Comparison of ENCODE assay signal across 27 mouse cellular contexts in genomic region chr14:35032283-35032682, GRCm38 (mm10).
DNase-seq lines count a peak whose midpoint lies in the region; ATAC-seq lines count a peak whose summit lies in the region.
"Had no signal": no experiment of that assay in that cellular context is flagged by ENCODE, and none has a peak within 500 bp of the region (broad histone marks: within the 10 kb centered on the region; RNA-seq: fewer than 3 reads in every experiment).

No protein-coding gene starts in this region.

- H3K4me3 ChIP-seq in intestine, embryonic 14.5 days (ENCODE audit: low read depth, low read length): no peak overlapping the region
- H3K4me3 ChIP-seq in intestine, embryonic 15.5 days (replicated peaks): no peak overlapping the region
- no peak overlapping the region for H3K4me3 ChIP-seq in lung, embryonic 16.5 days (ENCODE audit: low read length)
- H3K4me3 ChIP-seq in midbrain, embryonic 13.5 days (replicated peaks): no peak overlapping the region
- H3K4me3 ChIP-seq in midbrain, embryonic 16.5 days (ENCODE audit: low read depth, low read length): no peak overlapping the region
- H3K4me3 ChIP-seq in stomach, embryonic 15.5 days (replicated peaks): no peak overlapping the region
- H3K4me3 ChIP-seq: forebrain, embryonic 10.5 days; forebrain, embryonic 13.5 days; heart, adult 2 months; heart, embryonic 10.5 days; heart, embryonic 13.5 days had no signal

- WGBS in intestine, embryonic 14.5 days: 83% methylated on average over 1 of the region's 1 CpGs
- 86% methylated on average over 1 of the region's 1 CpGs for WGBS in intestine, embryonic 15.5 days
- 64% methylated on average over 1 of the region's 1 CpGs for WGBS in lung, embryonic 16.5 days
- WGBS in midbrain, embryonic 13.5 days: 78% methylated on average over 1 of the region's 1 CpGs
- WGBS in midbrain, embryonic 16.5 days: 94% methylated on average over 1 of the region's 1 CpGs
- 58% methylated on average over 1 of the region's 1 CpGs for WGBS in stomach, embryonic 15.5 days

- no peak overlapping the region for H3K4me2 ChIP-seq in intestine, embryonic 14.5 days (ENCODE audit: low read length)
- H3K4me2 ChIP-seq in intestine, embryonic 15.5 days (replicated peaks): no peak overlapping the region
- no peak overlapping the region for H3K4me2 ChIP-seq in lung, embryonic 16.5 days (ENCODE audit: low read depth, low read length)
- no peak overlapping the region for H3K4me2 ChIP-seq in midbrain, embryonic 13.5 days (replicated peaks)
- no peak overlapping the region for H3K4me2 ChIP-seq in midbrain, embryonic 16.5 days (ENCODE audit: low read length)
- no peak overlapping the region for H3K4me2 ChIP-seq in stomach, embryonic 15.5 days
- H3K4me2 ChIP-seq: forebrain, embryonic 13.5 days; heart, embryonic 13.5 days had no signal

- H3K36me3 ChIP-seq in intestine, embryonic 14.5 days (ENCODE audit: control insufficient read depth, insufficient read depth, low read length): no peaks in the 10 kb centered on the region
- no peaks in the 10 kb centered on the region for H3K36me3 ChIP-seq in intestine, embryonic 15.5 days
- H3K36me3 ChIP-seq in lung, embryonic 16.5 days (ENCODE audit: control insufficient read depth, insufficient read depth, low read length): no peaks in the 10 kb centered on the region
- H3K36me3 ChIP-seq in midbrain, embryonic 13.5 days: no peaks in the 10 kb centered on the region
- H3K36me3 ChIP-seq in midbrain, embryonic 16.5 days (ENCODE audit: control insufficient read depth, insufficient read depth, low read length): no peaks in the 10 kb centered on the region; the same call in 1 of the 2 replicates
- no peaks in the 10 kb centered on the region for H3K36me3 ChIP-seq in stomach, embryonic 15.5 days
- H3K36me3 ChIP-seq: forebrain, embryonic 10.5 days; G1E; heart, embryonic 10.5 days; heart, embryonic 13.5 days had no signal

- H3K4me1 ChIP-seq in intestine, embryonic 14.5 days (replicated peaks; ENCODE audit: control insufficient read depth, insufficient read depth, low read length): no peaks in the 10 kb centered on the region
- H3K4me1 ChIP-seq in intestine, embryonic 15.5 days (replicated peaks): no peaks in the 10 kb centered on the region
- no peaks in the 10 kb centered on the region for H3K4me1 ChIP-seq in lung, embryonic 16.5 days (replicated peaks; ENCODE audit: control insufficient read depth, insufficient read depth, low read length)
- no peaks in the 10 kb centered on the region for H3K4me1 ChIP-seq in midbrain, embryonic 13.5 days (replicated peaks)
- H3K4me1 ChIP-seq in midbrain, embryonic 16.5 days (ENCODE audit: control insufficient read depth, insufficient read depth, low read length): 0 out of 2 replicates have a peak, but pooled peaks cover 3% of the 10 kb centered on the region
- H3K4me1 ChIP-seq in stomach, embryonic 15.5 days: no peaks in the 10 kb centered on the region
- H3K4me1 ChIP-seq: forebrain, embryonic 10.5 days; heart, embryonic 10.5 days; heart, embryonic 13.5 days had no signal

- no peak for ATAC-seq in intestine, embryonic 14.5 days (replicated peaks; ENCODE audit: low FRiP score, low TSS enrichment, low read depth)
- no peak for ATAC-seq in intestine, embryonic 15.5 days
- ATAC-seq in lung, embryonic 16.5 days (ENCODE audit: low read depth): peak; percentile 64
- ATAC-seq in midbrain, embryonic 13.5 days: 0 out of 2 replicates have a peak, but pooled peaks have one; percentile 40
- ATAC-seq in midbrain, embryonic 16.5 days: no peak
- peak; percentile 22; the same call in 1 of the 2 replicates for ATAC-seq in stomach, embryonic 15.5 days (ENCODE audit: insufficient read depth, low FRiP score, low read depth)
- ATAC-seq: forebrain, embryonic 13.5 days; forebrain, embryonic 16.5 days; Patski had no signal

- no peaks in the 10 kb centered on the region for H3K9me3 ChIP-seq in intestine, embryonic 14.5 days (ENCODE audit: control insufficient read depth, low read length)
- H3K9me3 ChIP-seq in intestine, embryonic 15.5 days: no peaks in the 10 kb centered on the region
- H3K9me3 ChIP-seq in lung, embryonic 16.5 days (ENCODE audit: control insufficient read depth, low read length): no peaks in the 10 kb centered on the region
- H3K9me3 ChIP-seq in midbrain, embryonic 13.5 days: no peaks in the 10 kb centered on the region
- no peaks in the 10 kb centered on the region for H3K9me3 ChIP-seq in midbrain, embryonic 16.5 days (replicated peaks; ENCODE audit: control insufficient read depth, low read length, poor library complexity, severe bottlenecking)
- no peaks in the 10 kb centered on the region for H3K9me3 ChIP-seq in stomach, embryonic 15.5 days
- H3K9me3 ChIP-seq: forebrain, embryonic 10.5 days; forebrain, embryonic 13.5 days; G1E; heart, embryonic 10.5 days; heart, embryonic 13.5 days had no signal

- H3K27me3 ChIP-seq in intestine, embryonic 14.5 days (replicated peaks; ENCODE audit: control insufficient read depth, insufficient read depth, low read length): no peaks in the 10 kb centered on the region
- no peaks in the 10 kb centered on the region for H3K27me3 ChIP-seq in intestine, embryonic 15.5 days (replicated peaks)
- no peaks in the 10 kb centered on the region for H3K27me3 ChIP-seq in lung, embryonic 16.5 days (ENCODE audit: control insufficient read depth, insufficient read depth, low read depth, low read length)
- H3K27me3 ChIP-seq in midbrain, embryonic 13.5 days: no peaks in the 10 kb centered on the region
- no peaks in the 10 kb centered on the region for H3K27me3 ChIP-seq in midbrain, embryonic 16.5 days (ENCODE audit: control insufficient read depth, insufficient read depth, low read depth, low read length)
- H3K27me3 ChIP-seq in stomach, embryonic 15.5 days (replicated peaks): no peaks in the 10 kb centered on the region
- H3K27me3 ChIP-seq: CH12.LX; heart, embryonic 13.5 days; Patski had no signal

- no peak overlapping the region for H3K9ac ChIP-seq in intestine, embryonic 14.5 days (ENCODE audit: low read length)
- H3K9ac ChIP-seq in intestine, embryonic 15.5 days: no peak overlapping the region
- H3K9ac ChIP-seq in lung, embryonic 16.5 days (ENCODE audit: low read length): no peak overlapping the region
- no peak overlapping the region for H3K9ac ChIP-seq in midbrain, embryonic 13.5 days (replicated peaks)
- no peak overlapping the region for H3K9ac ChIP-seq in midbrain, embryonic 16.5 days (ENCODE audit: low read depth, low read length)
- H3K9ac ChIP-seq in stomach, embryonic 15.5 days: no peak overlapping the region
- H3K9ac ChIP-seq: forebrain, embryonic 13.5 days; heart, embryonic 13.5 days had no signal

- peak; percentile 4 for DNase-seq in intestine, embryonic 14.5 days (ENCODE audit: low spot score)
- no peak for DNase-seq in lung, postnatal 10 days
- no peak for DNase-seq in layer of hippocampus, postnatal 14 days (ENCODE audit: low spot score in 2 of 2)
- DNase-seq: adrenal gland, postnatal 10 days; adrenal gland, postnatal 36 days; B cell, adult 2 months; cerebellum, adult 18-20 months; cerebellum, adult 9-10 months; cerebellum, postnatal 14 days; gastrocnemius, postnatal 10 days; gastrocnemius, postnatal 36 days; heart, adult 2 months; heart, postnatal 14 days; heart, postnatal 4 days had no signal

- no peak overlapping the region for H3K27ac ChIP-seq in intestine, embryonic 14.5 days (ENCODE audit: low read depth)
- H3K27ac ChIP-seq in intestine, embryonic 15.5 days: no peak overlapping the region
- H3K27ac ChIP-seq in lung, embryonic 16.5 days (ENCODE audit: low read length): no peak overlapping the region
- H3K27ac ChIP-seq in midbrain, embryonic 13.5 days: no peak overlapping the region
- no peak overlapping the region for H3K27ac ChIP-seq in midbrain, embryonic 16.5 days (ENCODE audit: low read length)
- no peak overlapping the region for H3K27ac ChIP-seq in stomach, embryonic 15.5 days
- H3K27ac ChIP-seq: forebrain, embryonic 10.5 days; forebrain, embryonic 13.5 days; heart, adult 2 months; heart, embryonic 10.5 days; heart, embryonic 13.5 days had no signal

Comparison
In these comparisons a context has a peak if more than half of its experiments do, and no peak if none do; other contexts are left out.
1. ATAC-seq: peak in lung, embryonic 16.5 days (single experiment), midbrain, embryonic 13.5 days (single experiment) and stomach, embryonic 15.5 days (single experiment); none in intestine, embryonic 14.5 days (single experiment), intestine, embryonic 15.5 days (single experiment) and midbrain, embryonic 16.5 days (single experiment).